In the genomic region with DNA sequence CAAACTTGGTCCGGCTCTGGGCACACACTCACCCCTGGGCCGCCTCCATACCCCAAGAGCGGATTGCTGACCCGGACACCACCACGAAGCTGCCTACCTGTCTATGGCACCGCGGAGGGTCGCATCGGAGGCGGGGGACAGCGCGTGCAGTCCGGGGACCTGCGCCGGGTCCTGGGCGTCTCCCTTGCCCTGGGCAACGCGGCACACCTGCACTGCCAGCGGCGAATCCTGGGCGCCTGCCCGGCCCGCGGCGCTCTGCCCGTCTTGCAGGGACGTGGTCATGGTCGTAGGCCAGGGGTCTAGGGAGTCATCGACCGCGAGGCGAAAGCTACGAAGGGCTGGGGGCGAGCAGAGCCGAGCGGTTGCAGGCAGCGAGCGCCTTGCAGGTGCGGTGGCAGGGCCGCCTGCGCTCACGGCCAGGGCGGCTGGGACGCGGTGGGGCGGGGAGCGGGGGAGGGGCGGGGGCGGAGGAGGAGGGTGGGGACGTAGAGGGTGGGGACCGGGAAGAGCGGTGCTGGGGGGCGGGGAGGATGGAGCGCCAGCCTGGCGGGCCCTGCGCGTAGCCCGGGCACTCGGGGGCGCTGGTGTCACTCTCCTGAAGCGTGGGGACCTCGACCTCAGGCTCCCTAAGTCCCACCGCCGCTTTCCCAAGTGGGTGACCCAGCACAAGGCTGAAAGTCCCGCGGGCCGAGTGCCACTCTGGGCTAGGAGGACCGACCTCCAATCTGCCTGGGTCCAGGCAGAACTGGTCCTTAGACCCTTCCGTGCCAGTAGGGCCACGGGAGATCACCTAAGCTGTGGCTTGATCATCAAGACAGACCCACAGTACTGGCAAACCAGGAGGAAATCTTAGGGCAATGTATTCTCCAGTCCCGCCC, we compare ENCODE assay signal across 9 mouse cellular contexts. TPM values are rescaled to one million over a fixed set of nuclear protein-coding genes. Genes with fewer than 3 reads are reported as not detected.
DNase-seq lines count a peak whose midpoint lies in the region; ATAC-seq and TF ChIP-seq lines count a peak whose summit lies in the region.
"Had no signal": no experiment of that assay in that cellular context is flagged by ENCODE, and none has a peak within 500 bp of the region (broad histone marks: within the 10 kb centered on the region; RNA-seq: fewer than 3 reads in every experiment).

No protein-coding gene starts in this region.

- H3K4me3 ChIP-seq in small intestine, adult 2 months (ENCODE audit: low read depth, low read length) = peak overlapping the region; percentile 94

- H3K36me3 ChIP-seq in small intestine, adult 2 months (ENCODE audit: control insufficient read depth, insufficient read depth, low read length) = no peaks in the 10 kb centered on the region

- peak; percentile 88 for DNase-seq in adrenal gland, postnatal 10 days
- peak; percentile 72 for DNase-seq in embryo, embryonic 10 days (ENCODE audit: low spot score)
- peak; percentile 43 for DNase-seq in gastrocnemius, postnatal 14 days
- peak; percentile 12 for DNase-seq in induced T-regulatory cell, adult 2 months (ENCODE audit: low read depth)
- peak; percentile 55 to 63 for DNase-seq in left cerebral cortex, postnatal 36 days (ENCODE audit: low spot score in 2 of 2)
- DNase-seq in mesoderm, embryonic 11.5 days (ENCODE audit: low read depth, low spot score) = peak; percentile 35

- no peak overlapping the region for H3K27ac ChIP-seq in small intestine, adult 2 months (ENCODE audit: insufficient read depth, low read depth, low read length)

- no peaks in the 10 kb centered on the region for H3K27me3 ChIP-seq in small intestine, adult 2 months (ENCODE audit: control insufficient read depth, insufficient read depth, low read length)

- intact Hi-C loops in gastrocnemius, postnatal 14 days (cut with DNase I; ENCODE audit: low total_unique reads) = loop anchor here (10.0 kb wide), 2 partner anchors 102 to 312 kb away; no protein-coding TSS in a partner anchor
- intact Hi-C loops in left cerebral cortex, postnatal 36 days (cut with DNase I) = loop anchor here (2.0 to 5.0 kb wide), 2 partner anchors 98 to 310 kb away; no protein-coding TSS in a partner anchor

- H3K4me1 ChIP-seq in small intestine, adult 2 months (ENCODE audit: control insufficient read depth, insufficient read depth, insufficient read length, low read length) = no peaks in the 10 kb centered on the region

- TF ChIP-seq POLR2A in small intestine, adult 2 months (IDR thresholded peaks at IDR 0.05; ENCODE audit: low read depth, low read length) = no peak

- no peak for ATAC-seq in inflammation-experienced regulatory T-cells, adult 6 months

- TF ChIP-seq CTCF in small intestine, adult 2 months (IDR thresholded peaks at IDR 0.05; ENCODE audit: extremely low read depth, insufficient read length, insufficient replicate concordance, low read depth, low read length) = no peak

- 2% methylated on average over 54 of the region's 71 CpGs for WGBS in small intestine, adult 2 months

RNA-seq across cellular contexts. Expression of a gene that starts 2.2 kb away (rescaled TPM):
- total RNA-seq in adrenal gland, postnatal 10 days (2021) = 10 to 100 TPM; 37.9 to 39.4 TPM
- total RNA-seq in gastrocnemius, postnatal 14 days (2021) = 10 to 100 TPM; 11.3 to 18.1 TPM
- total RNA-seq in left cerebral cortex, postnatal 36 days (2021) = 10 to 100 TPM; 24.3 to 27.4 TPM
- 0.99 and 2.3 TPM in 2 replicates for polyA plus RNA-seq in small intestine, adult 2 months (2012; rRNA removed)
- polyA plus RNA-seq in inflammation-experienced regulatory T-cells, adult 6 months (2017; shearing (Covaris generic)) = not detected
- total RNA-seq: neutrophil, adult 5-6 weeks had no signal

Comparison
In these comparisons a context has a peak if more than half of its experiments do, and no peak if none do; other contexts are left out.
1. DNase-seq: peak in every context shown above with its lines; median percentile 88 in adrenal gland, postnatal 10 days; 72 in embryo, embryonic 10 days; 59 in left cerebral cortex, postnatal 36 days; 43 in gastrocnemius, postnatal 14 days; 35 in mesoderm, embryonic 11.5 days; 12 in induced T-regulatory cell, adult 2 months.